Mouse (Mus musculus): ENCODE measurements around the gene Ftcd. TPM values are rescaled to one million over a fixed set of nuclear protein-coding genes. Genes with fewer than 3 reads are reported as not detected.
A peak's percentile ranks its signal among the peaks of the same experiment; 100 is the strongest.

The Ftcd gene
- total RNA-seq, 2 experiments from 2014 or later, result not detected

DNA sequence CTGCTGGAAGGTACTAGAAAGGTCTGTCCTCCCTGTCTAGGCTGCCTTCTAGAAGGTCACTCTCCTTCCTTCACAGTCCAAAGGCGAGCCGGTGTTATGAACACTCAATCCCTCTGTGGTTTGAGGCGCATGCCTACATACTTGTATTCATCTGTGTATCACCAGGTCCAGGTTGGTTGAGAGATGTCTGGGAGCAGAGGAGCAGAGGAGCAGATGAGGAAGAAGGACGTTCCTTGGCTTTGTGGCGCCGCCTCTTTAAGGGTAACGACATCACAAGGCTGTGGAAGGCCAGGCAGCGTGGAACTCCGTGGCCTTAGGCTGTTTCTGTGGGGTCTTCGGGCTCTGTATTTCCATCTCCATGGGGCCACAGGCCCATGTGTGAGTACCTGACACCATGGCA, 13.5 kb upstream of the Ftcd start, which contains the start of gene Spatc1l:
Gene Spatc1l, plus strand, starts transcription at position 301 of the 400 bp plus-strand sequence.
- no peak for TF ChIP-seq CTCF (IDR thresholded peaks at IDR 0.05)
- no peak within 1 kb of the TSS for H3K27ac ChIP-seq
- DNase-seq, result no peak
- intact Hi-C loops (cut with DNase I), result no loop called here
- H3K4me3 ChIP-seq, result no peak within 1 kb of the TSS

DNA sequence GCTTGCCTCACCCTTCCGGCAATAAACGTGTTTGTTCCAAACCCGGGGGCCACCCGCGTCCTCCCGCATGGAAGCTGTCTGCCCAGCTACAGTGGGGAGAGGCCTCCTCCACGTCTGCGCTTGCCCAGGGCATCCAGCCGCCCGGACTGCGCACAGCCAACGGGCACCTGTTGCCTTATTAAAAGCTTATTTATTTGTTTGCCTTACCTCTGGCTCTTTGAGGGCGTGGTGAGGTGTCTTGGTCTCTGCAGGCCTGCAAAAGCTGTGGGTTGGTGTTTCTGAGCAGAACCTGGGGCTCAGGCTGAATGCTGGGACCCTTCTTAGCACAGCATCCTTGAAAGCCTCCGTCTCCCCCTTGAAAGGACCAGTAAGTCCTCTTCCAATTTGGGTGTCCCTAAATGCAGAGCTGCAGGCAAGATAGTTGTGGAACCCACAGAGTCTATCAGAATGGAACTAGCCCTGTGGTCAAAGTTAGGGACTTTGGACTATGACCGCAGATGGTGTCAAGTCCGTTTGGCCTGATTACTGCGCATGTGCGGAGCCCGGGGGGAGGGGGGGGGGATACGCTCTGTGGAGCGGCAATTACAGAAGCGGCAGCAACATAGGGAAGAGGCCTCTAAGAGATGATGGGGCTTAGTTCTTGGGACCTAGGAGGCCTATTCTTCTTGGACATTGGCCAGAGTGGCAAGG, 5.3 kb upstream of the Ftcd start:
- no peak overlapping the region for H3K4me3 ChIP-seq
- intact Hi-C loops (cut with DNase I), result no loop called here
- DNase-seq, result no peak
- no peak for TF ChIP-seq CTCF (IDR thresholded peaks at IDR 0.05)
- no peak overlapping the region for H3K27ac ChIP-seq

DNA sequence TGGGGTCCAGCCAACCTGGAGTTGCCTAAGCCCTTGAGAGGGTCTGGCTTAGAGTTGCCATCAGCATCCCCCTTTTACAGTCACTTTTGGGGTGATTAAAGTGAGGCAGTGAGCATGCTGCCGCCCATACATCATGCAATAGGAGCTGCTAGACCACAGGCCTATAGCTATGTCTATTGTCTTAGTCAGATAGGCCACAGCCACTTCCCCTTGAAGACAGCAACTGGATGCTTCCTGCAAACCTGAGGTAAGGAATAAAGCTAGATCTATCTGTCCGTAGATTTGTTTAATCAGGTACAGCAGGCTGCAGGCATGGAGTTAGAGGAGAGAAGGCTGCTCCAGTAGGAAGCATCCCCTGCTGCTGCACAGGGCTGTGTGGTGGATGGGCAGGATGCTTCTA, 4.4 kb upstream of the Ftcd start:
- TF ChIP-seq CTCF (IDR thresholded peaks at IDR 0.05), result no peak
- no peak for DNase-seq
- intact Hi-C loops (cut with DNase I), result no loop called here
- no peak overlapping the region for H3K4me3 ChIP-seq
- H3K27ac ChIP-seq, result no peak overlapping the region

DNA sequence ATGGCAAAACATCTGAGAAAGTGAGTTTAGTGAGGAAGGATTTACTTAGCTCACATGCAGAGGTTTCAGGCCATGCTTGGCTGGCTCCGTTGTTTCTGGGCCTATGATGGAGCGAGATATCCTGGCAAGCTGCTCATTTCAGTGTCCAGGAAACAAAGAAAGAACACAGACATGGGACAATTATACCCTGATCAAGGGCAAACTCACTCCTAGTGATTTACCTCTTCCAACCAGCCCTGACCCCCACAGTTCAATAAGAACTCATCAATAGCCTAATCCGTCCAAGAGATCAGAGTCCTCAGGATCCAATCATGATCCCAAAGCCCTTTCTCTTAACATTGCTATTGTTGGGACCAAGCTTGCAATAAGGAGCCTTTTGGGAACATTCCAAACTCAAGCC, 3.3 kb upstream of the Ftcd start:
- intact Hi-C loops (cut with DNase I), result no loop called here
- TF ChIP-seq CTCF (IDR thresholded peaks at IDR 0.05), result no peak
- Histone ChIP-seq H3K4me3 (no peak overlapping the region), H3K27ac (no peak overlapping the region)
- no peak for DNase-seq

DNA sequence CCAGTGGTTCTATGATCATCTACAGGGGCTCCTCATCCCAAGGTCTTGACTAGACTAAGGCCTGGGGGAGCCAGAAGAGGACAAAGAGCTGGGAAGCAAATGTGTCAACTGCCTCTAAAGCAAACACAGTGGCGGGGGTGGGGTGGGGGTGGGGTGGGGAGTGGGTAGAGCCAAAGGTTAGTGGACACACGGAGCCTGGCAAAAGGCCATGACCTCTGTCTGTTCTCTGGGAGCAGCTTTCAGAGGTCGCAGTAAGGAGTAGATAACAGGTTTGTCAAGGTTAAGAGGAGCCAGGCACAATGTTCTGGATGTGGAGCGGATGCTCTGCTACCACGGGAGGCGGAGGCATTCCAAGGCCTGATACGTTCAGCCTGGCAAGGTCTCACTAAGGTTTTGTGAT, 1.5 kb downstream of the Ftcd start:
- Histone ChIP-seq H3K27ac (no peak overlapping the region), H3K4me3 (no peak overlapping the region)
- no peak for TF ChIP-seq CTCF (IDR thresholded peaks at IDR 0.05)
- no peak for DNase-seq
- intact Hi-C loops (cut with DNase I), result no loop called here

DNA sequence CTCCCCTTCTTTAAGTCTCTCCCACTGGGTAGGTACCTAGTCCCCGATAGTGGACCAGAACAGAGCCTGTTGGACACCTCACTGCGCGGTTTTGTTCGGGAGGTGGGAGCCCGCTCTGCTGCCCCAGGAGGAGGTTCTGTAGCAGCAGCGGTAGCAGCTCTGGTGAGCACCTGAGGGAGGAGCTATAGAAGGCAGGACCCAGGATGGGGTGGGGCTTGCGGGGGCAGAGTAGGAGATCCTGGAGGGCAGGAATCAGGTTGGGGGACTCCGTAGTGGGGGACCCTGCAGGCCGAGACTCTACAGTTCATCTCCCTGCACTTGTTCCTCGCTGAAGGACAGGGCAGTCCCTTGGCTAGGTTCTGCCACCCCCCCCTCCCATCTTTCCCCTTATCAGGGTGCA, 8.7 kb downstream of the Ftcd start:
- no peak overlapping the region for H3K27ac ChIP-seq
- intact Hi-C loops (cut with DNase I), result no loop called here
- TF ChIP-seq CTCF (IDR thresholded peaks at IDR 0.05), result no peak
- H3K4me3 ChIP-seq, result no peak overlapping the region
- DNase-seq, result no peak

DNA sequence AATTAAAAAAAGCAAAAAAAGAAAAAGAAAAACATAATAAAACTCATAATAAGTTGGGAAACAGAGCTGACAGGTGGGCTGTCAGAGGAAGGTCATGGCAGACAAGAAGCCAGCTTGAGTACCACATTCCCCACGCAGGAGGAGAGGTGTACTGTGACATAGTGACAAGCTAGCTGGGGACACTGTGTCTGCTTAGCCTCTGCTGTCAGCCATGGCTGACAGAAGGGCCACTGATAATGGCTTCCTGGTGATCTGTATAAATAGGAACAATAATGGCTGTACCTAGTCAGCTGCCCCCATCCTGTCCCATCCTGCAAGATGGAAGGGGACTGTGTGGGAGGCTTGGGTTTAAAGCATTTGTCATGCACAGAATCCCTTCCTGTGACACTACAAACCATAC, 10.7 kb downstream of the Ftcd start:
- DNase-seq, result peak; percentile 5
- TF ChIP-seq CTCF (IDR thresholded peaks at IDR 0.05), result no peak
- Histone ChIP-seq H3K27ac (no peak overlapping the region), H3K4me3 (no peak overlapping the region)
- intact Hi-C loops (cut with DNase I), result no loop called here

DNA sequence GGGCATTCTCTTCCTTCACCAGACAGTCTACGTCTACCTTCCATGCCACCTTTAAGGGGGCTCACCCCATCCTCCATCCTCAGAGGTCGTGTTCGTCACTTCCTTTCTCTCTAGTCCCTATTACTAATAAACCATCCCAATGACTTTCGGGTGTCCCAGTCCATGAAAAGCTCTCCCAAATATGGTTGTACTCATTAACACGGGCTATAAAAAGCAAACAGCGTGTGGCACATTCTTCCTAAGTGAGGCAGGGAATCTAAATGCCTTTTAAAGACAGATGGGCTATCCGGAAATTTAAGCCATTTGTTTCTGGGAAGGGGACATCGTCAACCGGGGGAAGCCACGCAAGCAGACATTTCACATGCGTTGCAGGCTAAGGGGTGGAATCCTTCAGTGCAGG, 14.7 kb downstream of the Ftcd start:
- TF ChIP-seq CTCF (IDR thresholded peaks at IDR 0.05), result no peak
- no peak overlapping the region for H3K4me3 ChIP-seq
- DNase-seq, result no peak
- intact Hi-C loops (cut with DNase I), result no loop called here
- no peak overlapping the region for H3K27ac ChIP-seq

DNA sequence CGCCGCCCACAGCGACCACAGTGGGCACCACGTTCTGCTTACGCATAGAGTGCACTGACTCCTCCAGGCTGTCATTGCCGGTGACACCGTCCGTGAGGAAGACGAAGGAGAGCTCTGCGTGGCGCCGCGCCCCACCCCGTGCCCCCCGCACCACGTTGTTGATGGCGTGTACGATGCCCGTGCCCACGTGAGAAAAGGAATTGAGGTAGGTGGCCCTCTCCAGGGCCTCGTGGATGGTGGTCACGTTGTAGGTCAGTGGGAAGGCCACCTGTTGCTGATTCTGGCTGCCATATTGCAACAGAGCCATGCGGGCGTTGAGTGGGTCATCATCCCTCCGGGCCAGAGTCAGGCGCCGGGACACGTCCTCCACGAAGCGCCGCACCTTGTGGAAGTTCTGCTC, 20.9 kb downstream of the Ftcd start:
- no peak overlapping the region for H3K27ac ChIP-seq
- DNase-seq, result peak; percentile 22
- no peak overlapping the region for H3K4me3 ChIP-seq
- intact Hi-C loops (cut with DNase I), result no loop called here
- TF ChIP-seq CTCF (IDR thresholded peaks at IDR 0.05), result no peak

DNA sequence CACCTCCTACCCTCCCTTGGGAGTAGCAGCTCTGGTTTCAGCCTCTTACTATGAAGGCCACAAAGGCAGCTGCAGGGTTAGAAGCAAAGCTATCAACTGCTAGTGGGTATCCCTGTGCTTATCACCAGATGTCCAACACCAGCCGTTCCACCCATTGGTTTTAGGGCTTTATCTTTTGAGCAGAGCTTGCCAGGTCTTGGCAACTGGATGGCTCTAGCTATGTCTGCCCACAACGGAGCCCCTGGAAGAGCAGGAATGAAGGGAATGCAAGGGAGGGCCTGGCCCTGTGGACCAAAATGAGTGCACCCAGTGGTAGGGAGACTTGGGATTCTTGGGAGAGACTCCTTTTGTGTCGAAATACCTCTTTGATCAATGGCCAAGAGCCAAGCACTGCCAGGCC, 27.2 kb downstream of the Ftcd start:
- DNase-seq, result peak; percentile 8
- H3K4me3 ChIP-seq, result no peak overlapping the region
- no peak overlapping the region for H3K27ac ChIP-seq
- no peak for TF ChIP-seq CTCF (IDR thresholded peaks at IDR 0.05)
- intact Hi-C loops (cut with DNase I), result no loop called here

DNA sequence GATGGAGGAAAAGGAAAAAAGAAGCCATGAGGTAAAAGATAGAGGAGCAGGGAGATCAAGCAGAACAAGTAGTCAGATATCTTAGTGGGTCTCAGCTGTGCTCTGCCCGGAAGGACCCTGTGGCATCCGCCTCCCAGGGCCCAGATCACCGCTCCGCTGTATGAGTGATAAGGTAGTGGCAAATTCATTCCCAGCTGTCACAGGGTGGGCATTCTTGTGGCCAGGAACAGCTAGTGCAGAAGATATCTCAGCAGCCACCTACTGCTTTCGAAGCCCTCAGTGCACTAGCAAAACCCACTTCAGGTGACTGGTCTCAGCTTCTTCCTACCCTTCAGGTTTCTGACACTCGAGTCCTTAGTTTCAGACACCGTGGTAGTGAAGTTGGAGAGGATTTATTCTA, 37.0 kb downstream of the Ftcd start:
- intact Hi-C loops (cut with DNase I), result no loop called here
- no peak overlapping the region for H3K27ac ChIP-seq
- TF ChIP-seq CTCF (IDR thresholded peaks at IDR 0.05), result no peak
- H3K4me3 ChIP-seq, result no peak overlapping the region
- peak; percentile 9 for DNase-seq

DNA sequence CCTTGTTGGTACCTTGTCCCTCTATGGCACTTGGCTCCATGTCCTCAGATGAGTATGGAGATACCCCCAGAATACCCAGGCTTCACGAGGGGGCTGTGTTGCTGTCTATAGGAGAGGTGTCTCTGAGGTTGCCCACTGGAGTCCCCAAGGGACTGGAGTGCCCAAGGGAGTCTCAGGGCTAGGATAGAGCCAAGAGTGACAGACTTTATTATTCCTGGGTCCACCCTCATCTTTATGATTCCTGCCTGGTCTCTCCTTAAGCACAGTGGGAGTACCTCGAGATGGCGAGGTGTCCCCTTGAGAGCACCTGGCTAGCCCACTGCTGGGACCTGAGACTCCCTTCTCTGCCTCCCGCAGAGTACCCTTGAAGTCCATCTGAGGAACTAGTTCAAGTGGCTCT, 47.0 kb downstream of the Ftcd start:
- intact Hi-C loops (cut with DNase I), result loop anchor here (10.0 kb wide), 1 partner anchor 158 kb away; the partner anchor contains the start of genes Mcm3ap and Ybey
- DNase-seq, result no peak
- Histone ChIP-seq H3K27ac (peak overlapping the region; percentile 91), H3K4me3 (peak overlapping the region; percentile 77)
- TF ChIP-seq CTCF (IDR thresholded peaks at IDR 0.05), result no peak

DNA sequence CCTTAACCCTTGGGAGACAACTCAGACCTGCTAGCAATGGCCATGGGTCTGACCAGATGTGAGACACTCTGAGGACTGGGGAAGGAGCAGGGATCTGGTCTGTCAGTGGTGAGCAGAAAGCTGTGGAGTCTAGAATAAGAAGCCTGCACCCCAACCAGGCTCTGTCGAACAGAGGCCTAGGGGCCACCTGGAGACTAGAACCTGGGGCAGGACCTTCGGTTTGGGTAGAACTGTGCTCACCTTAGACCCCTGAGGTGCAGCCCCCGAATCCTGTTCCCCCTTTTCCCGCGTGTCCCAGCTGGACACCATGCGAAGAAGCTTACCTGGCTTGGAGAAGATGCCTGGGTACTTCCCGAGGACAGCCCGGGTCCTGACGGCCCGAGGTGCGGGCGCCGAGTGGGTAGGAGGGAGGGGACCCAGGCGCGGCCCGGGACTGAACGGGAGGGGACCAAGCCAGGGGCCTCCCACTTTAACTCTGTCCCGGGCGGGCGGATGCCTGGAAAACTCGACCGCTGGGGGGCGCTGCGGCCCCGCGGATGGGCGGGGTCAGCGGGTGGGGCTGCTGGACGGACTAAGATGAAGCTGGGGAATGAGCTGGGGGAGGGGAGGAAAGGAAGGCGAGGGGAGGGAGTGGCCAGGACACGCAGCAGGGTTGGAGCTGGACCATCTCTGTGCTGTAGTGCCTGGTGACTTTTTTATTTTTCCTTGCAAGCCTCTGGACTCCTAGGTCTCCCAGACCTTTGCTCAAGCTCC, 47.7 kb downstream of the Ftcd start, which contains the start of gene Col6a2:
Gene Col6a2, minus strand, starts transcription at position 703 of the 753 bp plus-strand sequence.
- intact Hi-C loops (cut with DNase I), result loop anchor here (1.0 to 10.0 kb wide), 3 partner anchors 105 to 158 kb away; partner anchors contain the start of genes Mcm3ap and Ybey

More for the DNA sequence above, 47.7 kb downstream of the Ftcd start, which contains the start of gene Col6a2:
- DNase-seq, result peak; percentile 95
- TF ChIP-seq CTCF (IDR thresholded peaks at IDR 0.05), result peak; percentile 88
- peak within 1 kb of the TSS; percentile 77 for H3K4me3 ChIP-seq
- H3K27ac ChIP-seq, result peak within 1 kb of the TSS; percentile 91
